Mouse (Mus musculus) heart, adult 11 months (tissue): ENCODE results near the gene Rap2c.

Experiments
- DNase-seq: peaks from one replicate; pipeline ENCODE4 v3.0.0; 2022

The Rap2c gene

DNA sequence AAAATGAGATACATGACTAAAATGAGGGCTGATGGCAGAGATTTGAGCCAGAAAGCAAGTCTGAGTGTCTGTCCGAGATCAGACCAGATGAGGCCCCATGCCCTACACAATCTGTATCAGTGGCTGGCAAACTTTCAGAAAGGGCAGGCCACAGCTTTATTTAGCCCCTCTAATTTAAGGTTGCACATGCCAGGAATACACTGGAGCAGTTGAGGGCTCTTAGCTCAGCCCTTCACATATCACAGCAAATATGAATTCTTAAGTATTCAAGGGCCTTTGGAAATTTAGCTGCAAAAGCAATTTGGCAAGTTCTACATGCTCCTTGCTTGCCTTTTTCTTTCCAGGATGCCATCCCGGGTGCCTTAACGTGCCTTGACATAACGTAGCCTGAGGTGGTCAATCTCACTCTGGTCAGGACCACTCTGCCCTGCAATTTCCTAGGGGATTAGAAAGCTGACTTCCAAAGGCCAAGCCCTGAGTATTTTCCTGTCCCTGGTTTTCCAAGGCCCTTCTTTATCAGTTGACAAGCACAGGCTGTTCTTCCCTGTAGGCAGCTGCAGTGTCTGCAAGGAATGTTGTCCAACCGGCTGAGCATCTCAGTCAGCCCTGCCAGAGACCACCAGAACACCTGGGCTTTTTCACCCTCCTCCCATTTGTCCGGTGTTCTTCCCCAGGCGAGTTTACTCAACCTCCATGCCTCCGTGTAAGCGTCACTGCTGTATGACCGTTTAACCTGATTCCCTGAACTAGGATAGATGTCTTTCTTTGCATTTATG, 49.5 kb downstream of the Rap2c start:
- peak; percentile 84 for DNase-seq

DNA sequence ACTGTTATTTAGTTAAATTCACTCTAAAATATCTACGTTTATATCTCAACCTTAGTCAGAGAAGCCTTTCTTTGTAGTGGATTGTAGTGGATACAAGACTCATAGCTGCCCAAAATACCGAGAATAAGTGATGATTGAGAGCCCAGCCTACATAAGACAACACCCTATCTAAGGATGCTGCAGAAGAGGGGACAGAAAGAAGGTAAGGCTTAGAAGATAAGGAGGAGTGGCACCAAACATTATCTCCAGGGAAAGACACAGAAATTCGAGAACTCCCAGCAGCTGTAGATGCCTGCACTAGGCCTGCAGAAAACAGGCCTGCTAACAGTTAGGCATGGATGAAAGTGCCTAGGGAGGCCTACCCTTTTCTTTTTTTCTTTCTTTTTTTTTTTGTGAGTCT, 52.7 kb downstream of the Rap2c start:
- DNase-seq = no peak

DNA sequence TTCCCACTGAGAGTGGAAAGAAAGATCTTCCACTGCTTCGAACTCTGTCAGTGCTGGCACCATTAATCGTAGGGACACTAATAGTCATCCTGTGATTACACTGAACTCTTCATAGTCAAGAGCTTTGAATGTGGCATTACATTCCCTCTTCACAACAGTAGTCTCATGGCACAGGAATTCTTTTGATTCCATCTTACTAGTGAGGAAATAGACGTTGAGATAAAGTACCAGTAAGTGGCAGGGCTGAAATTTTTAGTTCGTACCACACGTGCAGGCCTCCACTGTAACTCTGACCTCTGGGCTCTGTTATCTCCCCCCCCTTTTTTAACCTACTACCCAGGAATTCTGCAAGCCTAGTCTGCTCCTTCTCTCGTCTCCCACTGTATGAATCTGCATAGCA, 54.9 kb downstream of the Rap2c start:
- DNase-seq = no peak
